Mouse (Mus musculus): ENCODE measurements around the gene 6430571L13Rik. TPM values are rescaled to one million over a fixed set of nuclear protein-coding genes. Genes with fewer than 3 reads are reported as not detected.
"Not testable (repeated sequence)": the region's sequence is repeated elsewhere in the genome, so short reads cannot be mapped to it uniquely, and the experiment has no call there.

Gene 6430571L13Rik
- polyA plus RNA-seq, 1 experiment from 2014 or later: 0.09 TPM

DNA sequence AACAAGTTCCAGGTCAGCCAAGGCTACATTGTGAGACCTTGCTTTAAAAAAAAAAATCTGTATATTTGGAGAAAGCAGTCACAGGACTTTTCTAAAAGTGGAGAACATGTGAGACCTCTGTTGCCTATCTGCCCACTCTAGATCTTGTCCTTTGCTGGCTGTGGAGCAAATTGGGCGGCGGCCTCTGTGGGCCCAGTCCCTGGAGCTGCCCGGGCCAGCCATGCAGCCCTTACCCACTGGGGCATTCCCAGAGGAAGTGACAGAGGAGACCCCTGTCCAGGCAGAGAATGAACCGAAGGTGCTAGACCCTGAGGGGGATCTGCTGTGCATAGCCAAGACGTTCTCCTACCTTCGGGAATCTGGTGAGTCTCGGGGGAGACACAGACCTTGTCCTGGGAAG lies 40.6 kb upstream of the 6430571L13Rik start:
- H3K27ac ChIP-seq: 0 out of 2 replicates have a peak overlapping the region, but pooled peaks have one; percentile 95
- no peaks in the 10 kb centered on the region for H3K9me3 ChIP-seq (replicated peaks)
- H3K36me3 ChIP-seq: peaks cover 33% of the 10 kb centered on the region
- ATAC-seq (ENCODE audit: low read depth): no peak
- no peaks in the 10 kb centered on the region for H3K27me3 ChIP-seq
- 0 out of 2 replicates have a peak overlapping the region, but pooled peaks have one; percentile 65 for H3K4me3 ChIP-seq (replicated peaks)
- H3K4me1 ChIP-seq (replicated peaks): peaks cover 91% of the 10 kb centered on the region
- no peak for DNase-seq
- 87% methylated on average over 7 of the region's 7 CpGs for WGBS (ENCODE audit: insufficient replicate concordance)
- H3K4me2 ChIP-seq: peak overlapping the region; percentile 93
- no peak overlapping the region; the same call in 1 of the 2 replicates for H3K9ac ChIP-seq

DNA sequence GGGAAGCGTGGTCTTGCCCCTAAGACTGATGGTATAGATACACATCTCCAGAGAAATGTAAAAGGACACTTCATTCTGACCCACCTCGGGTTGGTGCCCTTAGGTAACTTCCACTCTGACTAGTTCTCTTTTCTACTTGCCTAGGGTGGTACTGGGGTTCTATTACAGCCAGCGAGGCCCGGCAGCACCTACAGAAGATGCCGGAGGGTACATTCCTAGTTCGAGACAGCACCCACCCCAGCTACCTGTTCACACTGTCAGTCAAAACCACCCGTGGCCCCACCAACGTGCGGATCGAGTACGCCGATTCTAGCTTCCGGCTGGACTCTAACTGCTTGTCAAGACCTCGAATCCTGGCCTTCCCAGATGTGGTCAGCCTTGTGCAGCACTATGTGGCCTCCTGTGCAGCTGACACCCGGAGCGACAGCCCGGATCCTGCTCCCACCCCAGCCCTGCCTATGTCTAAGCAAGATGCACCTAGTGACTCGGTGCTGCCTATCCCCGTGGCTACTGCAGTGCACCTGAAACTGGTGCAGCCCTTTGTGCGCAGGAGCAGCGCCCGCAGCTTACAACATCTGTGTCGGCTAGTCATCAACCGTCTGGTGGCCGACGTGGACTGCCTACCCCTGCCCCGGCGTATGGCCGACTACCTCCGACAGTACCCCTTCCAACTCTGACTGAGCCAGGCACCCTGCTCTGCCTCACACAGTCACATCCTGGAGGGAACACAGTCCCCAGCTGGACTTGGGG lies 40.0 kb upstream of the 6430571L13Rik start:
- ATAC-seq (ENCODE audit: low read depth): no peak
- peaks cover 93% of the 10 kb centered on the region for H3K4me1 ChIP-seq (replicated peaks)

GRCm38 (mm10) chr9:107301554-107302331 lies 38.7 kb upstream of the 6430571L13Rik start:
- DNase-seq (no peak), ATAC-seq (ENCODE audit: low read depth) (no peak)
- H3K9ac ChIP-seq: peak overlapping the region; percentile 51
- no peak overlapping the region for H3K4me3 ChIP-seq (replicated peaks)
- no peaks in the 10 kb centered on the region for H3K27me3 ChIP-seq
- no peaks in the 10 kb centered on the region for H3K9me3 ChIP-seq (replicated peaks)
- WGBS (ENCODE audit: insufficient replicate concordance): 54% methylated on average over 17 of the region's 17 CpGs
- H3K4me1 ChIP-seq (replicated peaks): peaks cover 98% of the 10 kb centered on the region
- peak overlapping the region; percentile 26 for H3K4me2 ChIP-seq
- H3K27ac ChIP-seq: peak overlapping the region; percentile 66
- H3K36me3 ChIP-seq: peaks cover 33% of the 10 kb centered on the region

More for the DNA sequence above, 40.0 kb upstream of the 6430571L13Rik start:
- 86% methylated on average over 30 of the region's 30 CpGs for whole genome bisulfite sequencing (ENCODE audit: insufficient replicate concordance)
- Histone ChIP-seq H3K9ac (0 out of 2 replicates have a peak overlapping the region, but pooled peaks have one; percentile 51), H3K4me3 (replicated peaks) (no peak overlapping the region), H3K27me3 (no peaks in the 10 kb centered on the region), H3K27ac (0 out of 2 replicates have a peak overlapping the region, but pooled peaks have one; percentile 14), H3K9me3 (replicated peaks) (no peaks in the 10 kb centered on the region), H3K36me3 (peaks cover 33% of the 10 kb centered on the region), H3K4me2 (0 out of 2 replicates have a peak overlapping the region, but pooled peaks have one; percentile 93)
- DNase-seq: no peak

DNA sequence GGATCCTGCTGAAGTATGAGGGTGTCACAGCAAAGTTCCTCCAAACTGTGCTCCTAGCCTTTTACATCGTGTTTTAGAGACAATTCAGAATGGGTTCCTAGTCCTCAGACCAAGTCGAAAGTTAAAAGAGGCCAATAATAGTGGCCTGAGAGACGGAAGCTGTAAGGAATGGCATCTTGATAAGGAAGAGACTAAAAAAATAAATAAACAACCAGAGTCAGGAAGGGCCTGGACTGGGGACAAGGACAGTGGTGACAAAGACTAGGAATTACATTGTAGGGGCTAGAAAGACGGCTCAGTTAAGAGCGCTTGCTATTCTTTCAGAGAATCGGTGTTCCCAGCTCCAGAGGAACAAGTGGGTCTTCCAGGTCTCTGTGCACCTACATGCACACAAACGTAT lies 37.8 kb upstream of the 6430571L13Rik start:
- WGBS (ENCODE audit: insufficient replicate concordance): 68% methylated on average over 7 of the region's 7 CpGs
- H3K36me3 ChIP-seq: peaks cover 33% of the 10 kb centered on the region
- ATAC-seq (ENCODE audit: low read depth) (no peak), DNase-seq (no peak)
- peaks cover 100% of the 10 kb centered on the region for H3K4me1 ChIP-seq (replicated peaks)
- no peaks in the 10 kb centered on the region for H3K9me3 ChIP-seq (replicated peaks)
- H3K4me2 ChIP-seq: no peak overlapping the region
- no peak overlapping the region for H3K9ac ChIP-seq
- H3K4me3 ChIP-seq (replicated peaks): no peak overlapping the region
- H3K27me3 ChIP-seq: no peaks in the 10 kb centered on the region
- peak overlapping the region; percentile 66 for H3K27ac ChIP-seq

- ATAC-seq (ENCODE audit: low read depth): no peak
- H3K36me3 ChIP-seq: peaks cover 33% of the 10 kb centered on the region
- H3K27me3 ChIP-seq: no peaks in the 10 kb centered on the region
- H3K4me1 ChIP-seq (replicated peaks): peaks cover 100% of the 10 kb centered on the region
- no peaks in the 10 kb centered on the region for H3K9me3 ChIP-seq (replicated peaks)
- 0 out of 2 replicates have a peak overlapping the region, but pooled peaks have one; percentile 2 for H3K9ac ChIP-seq
- H3K27ac ChIP-seq: peak overlapping the region; percentile 66
- WGBS (ENCODE audit: insufficient replicate concordance): 77% methylated on average over 9 of the region's 9 CpGs
- no peak for DNase-seq
- H3K4me3 ChIP-seq (replicated peaks): no peak overlapping the region
- H3K4me2 ChIP-seq: no peak overlapping the region
Observed at GRCm38 (mm10) chr9:107303121-107303820, 37.1 kb upstream of the 6430571L13Rik start.

DNA sequence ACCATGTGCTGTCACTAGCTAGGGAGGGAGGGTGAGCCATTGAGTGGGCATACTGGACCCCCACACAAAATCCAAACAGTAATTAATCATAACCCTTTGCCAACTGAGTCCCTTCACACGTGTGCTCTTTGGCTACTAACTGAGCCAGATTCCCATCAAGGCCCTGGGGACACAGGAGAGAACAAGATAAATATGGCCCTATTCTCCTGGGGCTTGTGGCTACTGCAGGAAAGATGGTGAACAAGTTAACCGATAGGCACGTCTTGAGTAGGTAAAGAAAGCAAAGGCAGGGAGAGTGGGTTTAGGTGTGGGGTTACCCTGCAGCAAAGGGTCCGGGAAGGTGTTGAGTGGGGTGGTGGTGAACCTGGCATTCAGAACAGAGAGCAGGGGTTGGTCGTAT lies 36.5 kb upstream of the 6430571L13Rik start:
- peak overlapping the region; percentile 66 for H3K27ac ChIP-seq
- H3K36me3 ChIP-seq: peaks cover 33% of the 10 kb centered on the region
- H3K9me3 ChIP-seq (replicated peaks): no peaks in the 10 kb centered on the region
- no peak for ATAC-seq (ENCODE audit: low read depth)
- peaks cover 100% of the 10 kb centered on the region for H3K4me1 ChIP-seq (replicated peaks)
- no peak overlapping the region for H3K9ac ChIP-seq
- no peak overlapping the region for H3K4me3 ChIP-seq (replicated peaks)
- WGBS (ENCODE audit: insufficient replicate concordance): 76% methylated on average over 5 of the region's 5 CpGs
- H3K4me2 ChIP-seq: peak overlapping the region; percentile 50
- DNase-seq: no peak
- no peaks in the 10 kb centered on the region for H3K27me3 ChIP-seq

DNA sequence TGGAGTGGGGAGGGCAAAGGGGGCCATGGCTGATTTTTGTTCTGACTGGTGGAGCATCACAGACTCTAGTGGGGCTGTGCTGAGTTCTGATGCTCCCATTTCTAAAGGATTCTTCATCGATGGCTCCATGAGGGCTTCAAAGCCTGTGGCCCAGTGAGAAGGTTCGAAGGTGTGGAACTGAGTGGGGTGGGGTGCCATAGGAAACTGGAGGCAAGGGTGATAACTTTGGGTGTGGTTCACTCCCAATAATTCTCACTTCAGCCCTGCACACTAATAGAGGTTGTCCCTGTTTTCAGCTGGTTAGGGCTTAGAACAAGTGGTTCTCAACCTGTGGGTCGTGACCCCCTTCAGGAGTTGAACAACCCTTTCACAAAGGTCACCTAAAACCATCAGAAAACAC lies 36.0 kb upstream of the 6430571L13Rik start:
- WGBS (ENCODE audit: insufficient replicate concordance): 51% methylated on average over 3 of the region's 3 CpGs
- H3K36me3 ChIP-seq: peaks cover 33% of the 10 kb centered on the region
- peak overlapping the region; percentile 50 for H3K4me2 ChIP-seq
- H3K27me3 ChIP-seq: no peaks in the 10 kb centered on the region
- H3K9me3 ChIP-seq (replicated peaks): no peaks in the 10 kb centered on the region
- H3K27ac ChIP-seq: peak overlapping the region; percentile 66
- peaks cover 100% of the 10 kb centered on the region for H3K4me1 ChIP-seq (replicated peaks)
- ATAC-seq (ENCODE audit: low read depth) (peak; percentile 73), DNase-seq (no peak)
- H3K4me3 ChIP-seq (replicated peaks): 0 out of 2 replicates have a peak overlapping the region, but pooled peaks have one; percentile 11
- 0 out of 2 replicates have a peak overlapping the region, but pooled peaks have one; percentile 3 for H3K9ac ChIP-seq

- H3K27me3 ChIP-seq: no peaks in the 10 kb centered on the region
- ATAC-seq (ENCODE audit: low read depth) (no peak), DNase-seq (no peak)
- no peak overlapping the region for H3K4me2 ChIP-seq
- H3K27ac ChIP-seq: peak overlapping the region; percentile 51
- peaks cover 29% of the 10 kb centered on the region for H3K36me3 ChIP-seq
- 79% methylated on average over 4 of the region's 4 CpGs for WGBS (ENCODE audit: insufficient replicate concordance)
- H3K9me3 ChIP-seq (replicated peaks): no peaks in the 10 kb centered on the region
- H3K4me3 ChIP-seq (replicated peaks): no peak overlapping the region
- peaks cover 94% of the 10 kb centered on the region for H3K4me1 ChIP-seq (replicated peaks)
- no peak overlapping the region for H3K9ac ChIP-seq
Observed at GRCm38 (mm10) chr9:107305012-107305411, 35.4 kb upstream of the 6430571L13Rik start.

GRCm38 (mm10) chr9:107305601-107306542 lies 34.5 kb upstream of the 6430571L13Rik start:
- Histone ChIP-seq H3K4me1 (replicated peaks) (peaks cover 87% of the 10 kb centered on the region), H3K36me3 (peaks cover 21% of the 10 kb centered on the region), H3K4me2 (no peak overlapping the region), H3K9ac (no peak overlapping the region), H3K4me3 (replicated peaks) (no peak overlapping the region), H3K27me3 (no peaks in the 10 kb centered on the region), H3K27ac (peak overlapping the region; percentile 51), H3K9me3 (replicated peaks) (no peaks in the 10 kb centered on the region)
- DNase-seq: no peak
- ATAC-seq (ENCODE audit: low read depth): no peak
- 68% methylated on average over 13 of the region's 13 CpGs for WGBS (ENCODE audit: insufficient replicate concordance)

DNA sequence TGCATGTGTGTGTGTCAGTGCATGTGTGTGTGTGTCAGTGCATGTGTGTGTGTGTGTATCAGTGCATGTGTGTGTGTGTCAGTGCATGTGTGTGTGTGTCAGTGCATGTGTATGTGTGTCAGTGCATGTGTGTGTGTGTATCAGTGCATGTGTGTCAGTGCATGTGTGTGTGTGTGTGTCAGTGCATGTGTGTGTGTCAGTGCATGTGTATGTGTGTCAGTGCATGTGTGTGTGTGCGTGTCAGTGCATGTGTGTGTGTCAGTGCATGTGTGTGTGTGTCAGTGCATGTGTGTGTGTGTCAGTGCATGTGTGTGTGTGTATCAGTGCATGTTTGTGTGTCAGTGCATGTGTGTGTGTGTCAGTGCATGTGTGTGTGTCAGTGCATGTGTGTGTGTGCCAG lies 33.7 kb upstream of the 6430571L13Rik start:
- ATAC-seq (ENCODE audit: low read depth); H3K9me3 ChIP-seq (replicated peaks); DNase-seq; H3K4me2 ChIP-seq; H3K4me3 ChIP-seq (replicated peaks); H3K27me3 ChIP-seq: not testable (repeated sequence)
- Histone ChIP-seq H3K4me1 (replicated peaks) (peaks cover 87% of the 10 kb centered on the region), H3K9ac (0 out of 2 replicates have a peak overlapping the region, but pooled peaks have one; percentile 64), H3K27ac (peak overlapping the region; percentile 78), H3K36me3 (peaks cover 13% of the 10 kb centered on the region)
- WGBS (ENCODE audit: insufficient replicate concordance): 87% methylated on average over 1 of the region's 1 CpGs

Data from liver, embryonic 13.5 days (tissue).